16 mouse cellular contexts compared by ENCODE assay signal in genomic region chr8:12749116-12749515, GRCm38 (mm10).
"Had no signal": no experiment of that assay in that cellular context is flagged by ENCODE, and none has a peak within 500 bp of the region (broad histone marks: within the 10 kb centered on the region; RNA-seq: fewer than 3 reads in every experiment).

No protein-coding gene starts in this region.

- H3K9me3 ChIP-seq: hindbrain, embryonic 15.5 days; midbrain, embryonic 15.5 days; neural tube, embryonic 12.5 days; stomach, embryonic 15.5 days had no signal

- ATAC-seq: intestine, embryonic 16.5 days; midbrain, embryonic 15.5 days had no signal

- H3K4me2 ChIP-seq: hindbrain, embryonic 15.5 days; limb, embryonic 13.5 days; lung, embryonic 14.5 days; midbrain, embryonic 11.5 days; midbrain, embryonic 15.5 days; neural tube, embryonic 12.5 days; stomach, embryonic 15.5 days had no signal

- H3K36me3 ChIP-seq: hindbrain, embryonic 15.5 days; limb, embryonic 13.5 days; midbrain, embryonic 15.5 days; neural tube, embryonic 12.5 days; stomach, embryonic 15.5 days had no signal

- H3K4me3 ChIP-seq: hindbrain, embryonic 15.5 days; limb, embryonic 13.5 days; megakaryocyte, embryonic 14.5 days; midbrain, embryonic 15.5 days; neural tube, embryonic 12.5 days; stomach, embryonic 15.5 days had no signal

- H3K9ac ChIP-seq: hindbrain, embryonic 15.5 days; limb, embryonic 13.5 days; liver, embryonic 14.5 days; lung, embryonic 14.5 days; midbrain, embryonic 15.5 days; neural tube, embryonic 12.5 days; stomach, embryonic 15.5 days had no signal

- H3K27me3 ChIP-seq: hindbrain, embryonic 15.5 days; limb, embryonic 13.5 days; midbrain, embryonic 15.5 days; neural tube, embryonic 12.5 days; stomach, embryonic 15.5 days had no signal

- H3K27ac ChIP-seq: hindbrain, embryonic 15.5 days; limb, embryonic 13.5 days; liver, embryonic 14.5 days; macrophage; midbrain, embryonic 15.5 days; neural tube, embryonic 12.5 days; stomach, embryonic 15.5 days had no signal

- H3K4me1 ChIP-seq: hindbrain, embryonic 15.5 days; megakaryocyte, embryonic 14.5 days; midbrain, embryonic 15.5 days; neural tube, embryonic 12.5 days; stomach, embryonic 15.5 days had no signal

- DNase-seq: layer of hippocampus, adult 9-11 months; layer of hippocampus, postnatal 36 days; left cerebral cortex, postnatal 4 days; lung, embryonic 14.5 days; retina, postnatal 1 day; thymus, postnatal 36 days had no signal
